Mouse (Mus musculus) hindbrain, embryonic 15.5 days (tissue): Measurements from ENCODE around the gene Map6d1. TPM values are rescaled to one million over a fixed set of nuclear protein-coding genes. Genes with fewer than 3 reads are reported as not detected.

ENCODE experiments used
- ATAC-seq: fragments of 200-750 bp; cut with Nextera tagmentation; 2 replicates; pipeline ENCODE4 v1.8.0; 2017; ENCODE audit warnings: low read depth, moderate number of reproducible peaks, moderate TSS enrichment; ENCODE audit not compliant: low FRiP score
- H3K27ac ChIP-seq: fragments of 300-500 bp; sonication (generic); replicated peaks from 2 replicates; pipeline ENCODE4 v1.5.1; 2015; ENCODE audit warnings: mild to moderate bottlenecking, inconsistent platforms
- H3K27me3 ChIP-seq: fragments of 300-500 bp; sonication (generic); 2 replicates; pipeline ENCODE4 v1.6.1; 2015; ENCODE audit warnings: control low read depth, inconsistent platforms
- H3K36me3 ChIP-seq: fragments of 300-500 bp; sonication (generic); 2 replicates; pipeline ENCODE4 v1.6.1; 2015; ENCODE audit warnings: control low read depth, inconsistent platforms
- H3K4me1 ChIP-seq: fragments of 300-500 bp; sonication (generic); replicated peaks from 2 replicates; pipeline ENCODE4 v1.6.1; 2015; ENCODE audit warnings: control low read depth, inconsistent platforms
- H3K4me2 ChIP-seq: fragments of 300-500 bp; sonication (generic); 2 replicates; pipeline ENCODE4 v1.6.1; 2015; ENCODE audit warnings: moderate library complexity, mild to moderate bottlenecking, inconsistent platforms
- H3K4me3 ChIP-seq: fragments of 300-500 bp; sonication (generic); 2 replicates; pipeline ENCODE4 v1.5.1; 2015; ENCODE audit warnings: mild to moderate bottlenecking, inconsistent platforms
- H3K9ac ChIP-seq: fragments of 300-500 bp; sonication (generic); 2 replicates; pipeline ENCODE4 v1.6.1; 2015; ENCODE audit warnings: inconsistent platforms
- H3K9me3 ChIP-seq: fragments of 300-500 bp; sonication (generic); 2 replicates; pipeline ENCODE4 v1.6.1; 2016; ENCODE audit warnings: control low read depth, inconsistent platforms
- WGBS: fragments of 180-500 bp; shearing (Covaris S2); methylation state at CpG from one replicate; pipeline ENCODE4 v1.1.7; 2015; 5-methylcytosine and 5-hydroxymethylcytosine counted together
- polyA plus RNA-seq: library from polyadenylated mRNA; unstranded; fragments of >200 nt; fragmentation: Nextera tagmentation; extraction: Ambion mirVana; gene quantifications from 2 replicates; pipeline ENCODE4 v1.2.1, GENCODE M21; 2015

Map6d1 gene
- polyA plus RNA-seq, result 5.9 and 7.0 TPM in 2 replicates

DNA sequence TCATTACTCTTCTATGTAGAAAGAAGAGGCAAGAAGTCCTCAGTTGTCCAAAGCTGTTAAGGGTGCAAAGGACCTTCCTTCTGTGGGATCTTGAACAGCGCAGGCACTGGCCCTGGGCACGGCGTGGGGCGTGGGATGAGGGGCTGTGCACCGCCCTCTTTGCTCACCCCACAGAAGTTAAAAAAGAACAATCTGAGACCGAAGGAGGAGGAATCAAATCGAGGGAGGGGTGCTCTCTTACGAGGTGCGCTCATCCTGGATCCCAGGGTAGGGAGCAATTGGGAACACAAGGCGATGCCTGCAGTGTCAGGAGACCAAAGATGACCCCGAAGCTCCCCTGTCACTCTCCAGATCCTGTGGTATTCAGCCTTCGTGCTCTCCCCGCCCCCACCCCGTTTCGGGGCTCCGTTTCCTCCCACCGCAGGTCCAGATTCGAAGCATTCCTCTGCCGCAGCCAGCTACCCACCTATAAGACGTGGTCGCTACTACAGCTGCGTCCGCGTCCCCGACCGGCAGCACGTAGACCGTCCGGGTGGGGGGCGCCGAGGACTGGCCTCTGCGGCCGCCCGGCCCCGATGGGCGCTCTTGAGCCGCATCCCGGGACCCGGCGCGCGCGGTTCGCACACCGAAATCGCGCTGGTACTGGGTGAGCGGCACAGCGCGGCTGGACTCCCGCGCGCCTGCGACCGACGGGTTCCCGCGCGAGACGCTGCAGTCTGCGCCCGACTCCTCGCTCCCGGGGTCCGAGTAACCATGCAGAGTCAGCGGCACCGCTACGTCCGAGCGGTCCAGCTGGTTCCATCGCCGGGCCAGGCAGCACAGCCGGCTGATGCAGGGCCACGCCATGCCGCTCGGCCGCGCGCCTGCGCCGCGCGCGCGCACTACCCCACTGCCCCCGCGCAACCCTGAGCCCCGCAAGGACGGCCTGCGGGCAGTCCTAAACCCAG lies at the start of gene Map6d1:
TSS of gene Map6d1 (minus strand) at position 891 of the 947 bp plus-strand sequence.
- H3K4me1 ChIP-seq, result peaks cover 24% of the 10 kb centered on the region
- H3K4me2 ChIP-seq, result peak within 1 kb of the TSS; percentile 79
- H3K4me3 ChIP-seq, result peak within 1 kb of the TSS; percentile 77
- H3K27me3 ChIP-seq, result no peaks in the 10 kb centered on the region
- H3K9ac ChIP-seq, result peak within 1 kb of the TSS; percentile 82
- peak; percentile 91 for ATAC-seq
- peak within 1 kb of the TSS; percentile 86 for H3K27ac ChIP-seq
- H3K36me3 ChIP-seq, result no peaks in the 10 kb centered on the region
- no peaks in the 10 kb centered on the region for H3K9me3 ChIP-seq
- WGBS, result under 1% methylated on average over 85 of the region's 90 CpGs

DNA sequence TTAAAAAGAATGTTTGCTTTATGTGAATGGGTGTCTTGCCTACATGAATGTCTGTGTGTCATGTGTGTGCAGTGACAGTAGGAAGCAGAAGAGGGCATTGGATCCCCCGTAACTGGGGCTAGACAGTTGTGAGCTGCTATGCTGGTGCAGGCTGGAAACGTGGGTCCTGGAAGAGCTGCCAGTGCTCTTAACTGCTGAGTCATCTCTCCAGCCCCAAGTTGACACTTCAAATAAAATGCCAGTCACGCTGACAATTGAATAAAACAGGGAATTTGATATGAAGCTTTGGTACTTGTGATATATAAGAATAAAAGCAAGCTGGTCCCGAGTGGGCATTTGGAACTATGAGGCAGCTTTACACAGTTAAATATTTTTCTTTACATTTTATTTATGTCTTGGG lies 39.1 kb upstream of the Map6d1 start:
- H3K36me3 ChIP-seq, result peaks cover 63% of the 10 kb centered on the region
- no peaks in the 10 kb centered on the region for H3K9me3 ChIP-seq
- WGBS, result 85% methylated on average over 4 of the region's 4 CpGs

DNA sequence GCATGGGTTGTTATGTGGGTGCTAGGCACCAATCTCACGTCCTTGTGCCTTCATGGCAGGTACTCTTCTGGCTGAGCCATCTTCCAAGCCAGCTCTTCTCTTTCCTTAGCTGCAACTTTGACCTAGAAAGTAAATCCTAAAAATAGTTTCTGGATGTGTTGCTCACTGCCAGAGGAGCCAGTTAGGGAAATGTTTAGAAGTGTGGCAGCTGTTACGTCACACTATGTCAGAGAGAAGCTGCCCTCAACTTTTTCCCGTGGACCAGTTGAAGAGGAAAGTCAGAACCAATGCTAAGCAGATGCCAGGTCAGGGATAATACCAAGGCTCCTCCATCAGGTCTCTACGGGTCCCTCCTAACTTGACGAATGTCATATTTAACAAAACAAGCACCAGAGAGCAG lies 38.2 kb upstream of the Map6d1 start:
- H3K9me3 ChIP-seq, result no peaks in the 10 kb centered on the region
- no peak overlapping the region for H3K4me3 ChIP-seq
- ATAC-seq, result no peak
- H3K27ac ChIP-seq, result no peak overlapping the region
- no peak overlapping the region for H3K9ac ChIP-seq
- peaks cover 57% of the 10 kb centered on the region for H3K36me3 ChIP-seq
- H3K4me2 ChIP-seq, result no peak overlapping the region
- whole genome bisulfite sequencing, result 95% methylated on average over 5 of the region's 5 CpGs
- H3K27me3 ChIP-seq, result no peaks in the 10 kb centered on the region
- H3K4me1 ChIP-seq, result no peaks in the 10 kb centered on the region

More for the DNA sequence above, 39.1 kb upstream of the Map6d1 start:
- Histone ChIP-seq H3K27me3 (no peaks in the 10 kb centered on the region), H3K9ac (no peak overlapping the region), H3K4me1 (no peaks in the 10 kb centered on the region), H3K27ac (no peak overlapping the region), H3K4me2 (no peak overlapping the region), H3K4me3 (no peak overlapping the region)
- no peak for ATAC-seq

- Histone ChIP-seq H3K4me2 (no peak overlapping the region), H3K27ac (no peak overlapping the region), H3K4me1 (no peaks in the 10 kb centered on the region), H3K9ac (no peak overlapping the region), H3K27me3 (no peaks in the 10 kb centered on the region), H3K4me3 (no peak overlapping the region), H3K9me3 (no peaks in the 10 kb centered on the region), H3K36me3 (peaks cover 2% of the 10 kb centered on the region; the same call in 1 of the 2 replicates)
- 43% methylated on average over 3 of the region's 3 CpGs for WGBS
- ATAC-seq, result no peak
These were observed 31.8 kb upstream of the Map6d1 start for GRCm38 (mm10) chr16:20272994-20273393.

GRCm38 (mm10) chr16:20271339-20271738 lies 30.2 kb upstream of the Map6d1 start:
- Histone ChIP-seq H3K9me3 (no peaks in the 10 kb centered on the region), H3K9ac (no peak overlapping the region), H3K4me2 (no peak overlapping the region), H3K36me3 (no peaks in the 10 kb centered on the region), H3K27ac (no peak overlapping the region), H3K4me1 (no peaks in the 10 kb centered on the region), H3K4me3 (no peak overlapping the region), H3K27me3 (no peaks in the 10 kb centered on the region)
- WGBS, result 91% methylated on average over 4 of the region's 4 CpGs
- ATAC-seq, result no peak

DNA sequence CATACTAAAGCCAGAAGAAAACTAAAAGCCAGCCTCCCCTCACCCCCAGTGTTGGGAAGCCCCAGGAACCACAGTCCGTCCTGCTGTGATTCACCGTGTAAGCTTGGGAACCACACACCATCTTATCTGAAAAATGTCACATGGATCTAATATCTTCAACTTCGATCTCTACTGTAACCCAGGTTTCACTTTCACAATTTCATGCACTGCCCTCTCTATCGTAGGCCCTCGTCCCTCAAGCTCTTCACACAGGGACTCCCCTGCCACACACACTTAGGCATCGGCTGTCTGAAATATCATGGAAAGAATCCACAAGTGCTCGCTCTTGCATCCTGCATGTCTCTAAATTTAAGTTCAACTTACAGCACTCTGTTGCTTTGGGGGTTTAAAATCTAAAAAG lies 23.9 kb upstream of the Map6d1 start:
- no peak overlapping the region for H3K27ac ChIP-seq
- no peak overlapping the region for H3K9ac ChIP-seq
- no peaks in the 10 kb centered on the region for H3K9me3 ChIP-seq
- ATAC-seq, result no peak
- H3K4me3 ChIP-seq, result no peak overlapping the region
- H3K4me2 ChIP-seq, result no peak overlapping the region
- WGBS, result 82% methylated on average over 7 of the region's 7 CpGs
- no peaks in the 10 kb centered on the region for H3K27me3 ChIP-seq
- no peaks in the 10 kb centered on the region for H3K36me3 ChIP-seq
- H3K4me1 ChIP-seq, result no peaks in the 10 kb centered on the region

GRCm38 (mm10) chr16:20257926-20258325 lies 16.8 kb upstream of the Map6d1 start:
- Histone ChIP-seq H3K27me3 (no peaks in the 10 kb centered on the region), H3K27ac (no peak overlapping the region), H3K4me3 (no peak overlapping the region), H3K4me1 (no peaks in the 10 kb centered on the region), H3K9me3 (no peaks in the 10 kb centered on the region), H3K36me3 (no peaks in the 10 kb centered on the region), H3K9ac (no peak overlapping the region), H3K4me2 (no peak overlapping the region)
- no peak for ATAC-seq
- WGBS, result 73% methylated on average over 5 of the region's 5 CpGs

GRCm38 (mm10) chr16:20248442-20249174 lies 7.5 kb upstream of the Map6d1 start:
- Histone ChIP-seq H3K4me2 (no peak overlapping the region), H3K4me1 (no peaks in the 10 kb centered on the region), H3K9me3 (no peaks in the 10 kb centered on the region), H3K36me3 (no peaks in the 10 kb centered on the region), H3K4me3 (no peak overlapping the region), H3K27me3 (no peaks in the 10 kb centered on the region), H3K9ac (no peak overlapping the region), H3K27ac (no peak overlapping the region)
- ATAC-seq, result no peak
- 83% methylated on average over 9 of the region's 9 CpGs for WGBS

GRCm38 (mm10) chr16:20247103-20247502 lies 5.9 kb upstream of the Map6d1 start:
- Histone ChIP-seq H3K9me3 (no peaks in the 10 kb centered on the region), H3K4me2 (no peak overlapping the region), H3K4me1 (no peaks in the 10 kb centered on the region), H3K9ac (no peak overlapping the region), H3K27me3 (no peaks in the 10 kb centered on the region), H3K36me3 (no peaks in the 10 kb centered on the region), H3K4me3 (no peak overlapping the region), H3K27ac (no peak overlapping the region)
- no peak for ATAC-seq

- H3K27ac ChIP-seq, result no peak overlapping the region
These were observed 2.5 kb downstream of the Map6d1 start for GRCm38 (mm10) chr16:20238646-20239045.

DNA sequence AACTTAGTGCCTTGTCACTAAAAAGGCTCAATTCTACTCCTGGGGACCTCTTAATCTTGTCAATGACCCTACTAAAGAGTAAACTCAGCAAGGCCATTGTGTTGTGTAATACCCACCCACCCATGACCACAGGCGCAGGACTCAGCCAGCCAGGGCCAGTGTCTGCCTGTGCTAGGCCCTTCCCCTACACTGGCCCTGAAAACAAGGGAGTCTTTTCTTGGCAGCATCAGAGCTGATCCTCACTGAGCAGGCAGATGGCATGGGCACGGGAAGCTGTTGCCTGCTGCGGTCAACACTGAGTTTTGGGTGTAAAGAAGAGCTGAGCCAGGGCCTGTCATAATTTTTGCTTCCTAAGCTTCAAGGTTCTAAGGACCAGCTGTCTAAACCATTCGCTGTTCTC lies 3.7 kb downstream of the Map6d1 start:
- H3K27me3 ChIP-seq, result no peaks in the 10 kb centered on the region
- no peak overlapping the region for H3K9ac ChIP-seq
- H3K4me2 ChIP-seq, result no peak overlapping the region
- peaks cover 24% of the 10 kb centered on the region for H3K4me1 ChIP-seq
- H3K36me3 ChIP-seq, result 0 out of 2 replicates have a peak, but pooled peaks cover 18% of the 10 kb centered on the region
- peak; percentile 17; the same call in 1 of the 2 replicates for ATAC-seq
- H3K4me3 ChIP-seq, result no peak overlapping the region
- no peaks in the 10 kb centered on the region for H3K9me3 ChIP-seq
- 59% methylated on average over 4 of the region's 4 CpGs for WGBS
- H3K27ac ChIP-seq, result peak overlapping the region; percentile 58

More at GRCm38 (mm10) chr16:20238646-20239045, 2.5 kb downstream of the Map6d1 start:
- Histone ChIP-seq H3K4me3 (no peak overlapping the region), H3K9me3 (no peaks in the 10 kb centered on the region), H3K9ac (no peak overlapping the region), H3K27me3 (no peaks in the 10 kb centered on the region), H3K4me1 (peaks cover 24% of the 10 kb centered on the region), H3K4me2 (no peak overlapping the region), H3K36me3 (0 out of 2 replicates have a peak, but pooled peaks cover 14% of the 10 kb centered on the region)
- ATAC-seq, result no peak
- 85% methylated on average over 4 of the region's 4 CpGs for WGBS

- no peak overlapping the region for H3K27ac ChIP-seq
- peaks cover 38% of the 10 kb centered on the region for H3K36me3 ChIP-seq
- H3K4me1 ChIP-seq, result peaks cover 9% of the 10 kb centered on the region; the same call in 1 of the 2 replicates
- no peak overlapping the region for H3K4me3 ChIP-seq
- ATAC-seq, result no peak
- H3K9me3 ChIP-seq, result no peaks in the 10 kb centered on the region
- H3K4me2 ChIP-seq, result no peak overlapping the region
- no peak overlapping the region for H3K9ac ChIP-seq
- no peaks in the 10 kb centered on the region for H3K27me3 ChIP-seq
- WGBS, result 71% methylated on average over 4 of the region's 4 CpGs
These were observed 6.8 kb downstream of the Map6d1 start for GRCm38 (mm10) chr16:20234406-20234805.
